Mouse (Mus musculus) layer of hippocampus, adult 8-10 months (tissue): ENCODE measurements around the gene Irgc1. TPM values are rescaled to one million over a fixed set of nuclear protein-coding genes. Genes with fewer than 3 reads are reported as not detected.

ENCODE experiments used
- DNase-seq, 2 experiments: peaks; one replicate each; pipeline ENCODE4 v3.0.0; 2022; ENCODE audit warnings: low spot score in 2 of 2
- total RNA-seq, 4 experiments: library from RNA; stranded (reverse); gene quantifications; 2 replicates each; pipeline ENCODE4 v1.2.4; 2022

Irgc1 gene
- total RNA-seq, 4 experiments from 2014 or later: not detected

DNA sequence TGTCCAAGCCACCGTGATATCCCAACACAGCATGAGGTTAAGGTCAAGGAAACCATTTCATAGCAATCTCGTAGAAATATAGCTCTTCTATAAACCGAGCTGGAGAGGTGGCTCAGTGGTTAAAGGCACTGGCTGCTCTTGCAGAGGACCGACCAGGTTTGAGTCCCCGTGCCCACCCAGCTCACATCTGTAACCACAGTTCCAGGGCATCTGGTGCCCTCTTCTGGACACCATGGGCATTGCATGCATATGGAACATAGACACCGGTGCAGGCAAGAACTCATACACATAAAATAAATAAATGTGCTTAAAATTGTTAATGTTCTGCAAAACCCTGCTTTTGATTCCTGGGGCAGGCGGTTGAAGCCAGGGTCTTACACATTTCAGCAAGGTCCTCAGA is 20.8 kb upstream of the Irgc1 start:
- DNase-seq: no peak

GRCm38 (mm10) chr7:24472442-24472841 is 20.3 kb upstream of the Irgc1 start:
- DNase-seq: no peak

GRCm38 (mm10) chr7:24470356-24470755 is 18.3 kb upstream of the Irgc1 start:
- no peak for DNase-seq

- DNase-seq: no peak
Measured at GRCm38 (mm10) chr7:24469126-24469525, 17.0 kb upstream of the Irgc1 start.

DNA sequence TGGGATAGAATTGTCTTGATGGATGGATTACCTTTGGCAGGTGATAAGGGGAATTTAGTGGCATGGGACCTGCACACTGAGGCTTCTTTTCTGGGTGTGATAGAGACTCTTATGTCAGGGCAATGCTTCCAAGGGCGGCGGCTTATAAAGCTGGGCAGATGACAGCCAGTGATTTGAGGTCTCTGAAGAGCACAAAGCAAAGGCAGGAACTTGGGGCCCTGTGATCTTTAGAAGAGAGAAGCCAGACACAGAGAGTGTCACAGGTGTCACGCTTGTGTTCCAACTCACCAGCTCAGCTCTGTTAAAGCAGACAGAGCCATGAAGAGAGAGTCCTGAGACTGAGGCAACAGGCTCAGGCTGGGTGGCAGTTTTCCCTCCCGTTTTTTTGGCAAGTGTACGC is 15.8 kb upstream of the Irgc1 start:
- no peak for DNase-seq

- DNase-seq: no peak
Measured at GRCm38 (mm10) chr7:24466835-24467234, 14.7 kb upstream of the Irgc1 start.

DNA sequence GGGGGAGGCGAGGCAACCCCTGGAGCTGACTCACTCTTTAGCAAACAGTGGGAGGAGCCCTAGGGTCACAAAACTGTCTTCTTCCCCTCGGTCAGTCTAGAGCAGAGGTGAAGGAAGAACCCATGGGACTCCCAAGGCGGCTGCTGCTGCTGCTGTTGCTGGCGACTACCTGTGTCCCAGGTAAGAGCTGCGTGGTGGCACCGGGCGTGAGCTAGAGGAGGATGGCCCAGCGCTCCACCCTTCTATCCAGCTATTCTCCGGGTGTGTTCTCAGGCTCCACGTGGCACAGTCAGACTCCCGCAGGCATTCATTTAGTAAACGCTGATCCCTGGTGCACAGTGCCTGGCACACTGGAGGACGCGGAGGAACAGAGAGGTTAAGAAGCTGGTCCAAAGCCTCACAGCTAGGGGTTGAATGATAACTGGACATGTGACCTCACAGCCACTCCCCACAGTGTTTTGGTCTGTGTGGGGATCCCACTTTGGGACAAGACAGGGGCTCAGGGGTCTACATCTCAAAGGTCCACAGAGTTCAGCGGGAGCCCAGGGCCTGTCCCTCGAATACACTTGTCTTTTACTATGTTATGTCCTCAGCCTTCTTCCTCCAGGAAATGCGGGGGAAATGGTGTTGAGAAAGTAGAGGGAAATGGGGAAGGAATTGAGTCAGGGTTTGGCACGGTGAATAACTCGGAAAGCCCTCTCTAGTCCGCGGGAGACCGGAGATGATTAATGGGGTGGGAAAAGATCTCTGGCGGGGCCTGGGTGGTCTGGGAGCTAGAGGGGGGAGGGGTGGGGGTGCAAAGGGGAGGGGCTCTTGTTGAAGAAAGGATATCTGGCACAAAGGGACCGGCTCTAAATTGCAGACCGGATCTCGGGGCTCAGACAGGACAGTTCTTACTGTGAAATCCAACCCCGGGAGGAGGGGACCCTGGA is 10.6 kb upstream of the Irgc1 start, which contains the start of gene Plaur:
Plaur (plus strand) TSS at position 97 of the 932 bp plus-strand sequence.
- DNase-seq: no peak

DNA sequence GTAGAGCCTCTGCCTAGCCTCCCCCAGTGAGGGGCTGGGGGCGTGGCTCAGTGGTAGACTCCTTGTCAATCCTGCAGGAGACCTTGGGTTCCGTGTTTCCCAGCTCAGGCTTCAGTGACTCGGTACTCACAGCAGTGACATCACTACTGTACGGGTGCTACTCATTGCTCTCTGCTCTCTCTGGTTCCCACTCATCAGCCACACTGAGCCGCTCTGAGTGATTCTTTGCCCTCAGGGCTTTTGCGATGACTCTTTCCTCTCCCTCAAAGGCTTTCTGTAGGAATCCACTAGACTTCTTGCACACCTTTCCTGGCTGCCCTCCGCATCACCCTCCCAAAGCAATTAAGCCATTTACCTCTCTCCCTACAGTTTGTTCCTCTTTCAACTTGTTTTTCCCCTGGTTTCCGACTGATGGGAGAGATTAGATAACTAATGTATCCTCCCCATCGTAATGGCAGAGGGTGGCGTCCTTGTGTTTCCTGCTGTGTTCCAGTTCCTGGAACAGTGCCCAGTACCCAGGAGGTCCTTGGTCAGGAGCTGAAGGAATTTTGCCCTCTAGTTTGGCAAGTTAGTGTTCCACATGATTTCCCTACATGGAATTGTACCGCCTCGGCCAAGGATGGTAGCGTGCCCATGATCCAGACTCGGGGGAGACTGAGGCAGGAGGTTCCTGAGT is 9.4 kb upstream of the Irgc1 start:
- DNase-seq: no peak

DNA sequence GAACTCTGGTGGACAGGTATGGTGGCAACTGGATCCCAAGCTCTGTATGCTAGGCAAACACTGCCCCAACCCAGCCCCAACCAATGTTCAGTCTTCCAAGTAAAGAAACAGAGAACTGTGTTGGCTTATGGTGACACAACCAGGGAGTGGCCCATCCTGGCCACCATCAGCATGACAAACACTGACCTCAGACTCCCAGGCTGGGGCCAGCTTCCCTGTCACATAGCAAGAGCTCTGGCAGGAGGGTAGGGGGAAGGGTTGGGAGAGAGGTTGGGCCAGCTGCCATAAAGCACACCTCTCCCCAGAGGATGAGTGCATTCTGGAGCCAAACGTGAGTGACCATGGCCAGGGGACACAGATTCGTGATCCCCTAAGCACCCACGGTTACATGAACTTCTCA is 7.7 kb upstream of the Irgc1 start:
- DNase-seq: no peak

GRCm38 (mm10) chr7:24459440-24459839 is 7.3 kb upstream of the Irgc1 start:
- no peak for DNase-seq

DNA sequence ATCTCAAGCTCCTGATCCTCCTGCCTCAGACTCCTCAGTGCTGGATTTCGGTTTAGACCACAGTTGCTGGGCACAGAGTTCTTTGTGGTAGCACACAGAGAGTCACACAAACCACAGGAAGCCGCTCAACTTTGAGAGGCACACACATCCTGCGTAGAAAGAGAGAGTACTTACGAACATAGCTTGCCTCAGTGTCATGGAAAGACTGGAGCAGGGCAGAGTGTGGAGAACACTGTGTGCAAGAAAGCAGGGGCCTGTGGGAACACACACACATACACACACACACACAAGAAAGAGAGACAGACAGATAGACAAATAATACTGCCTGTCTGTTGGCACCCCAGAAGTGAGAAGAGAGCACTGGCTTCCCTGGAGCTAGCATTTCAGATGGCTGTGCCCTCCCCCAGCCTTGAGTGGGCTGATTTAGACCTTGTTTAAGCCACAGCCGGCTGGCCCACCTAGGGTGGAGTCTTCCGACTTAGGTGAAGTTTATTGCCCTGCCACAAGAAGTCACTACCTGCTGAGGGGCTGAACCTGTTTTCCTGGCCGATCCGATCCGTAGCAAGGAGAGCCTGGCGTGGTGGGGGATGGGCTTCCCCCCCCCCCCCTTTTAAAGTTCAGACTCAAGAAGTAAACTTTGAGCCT is 5.8 kb upstream of the Irgc1 start:
- no peak for DNase-seq

DNA sequence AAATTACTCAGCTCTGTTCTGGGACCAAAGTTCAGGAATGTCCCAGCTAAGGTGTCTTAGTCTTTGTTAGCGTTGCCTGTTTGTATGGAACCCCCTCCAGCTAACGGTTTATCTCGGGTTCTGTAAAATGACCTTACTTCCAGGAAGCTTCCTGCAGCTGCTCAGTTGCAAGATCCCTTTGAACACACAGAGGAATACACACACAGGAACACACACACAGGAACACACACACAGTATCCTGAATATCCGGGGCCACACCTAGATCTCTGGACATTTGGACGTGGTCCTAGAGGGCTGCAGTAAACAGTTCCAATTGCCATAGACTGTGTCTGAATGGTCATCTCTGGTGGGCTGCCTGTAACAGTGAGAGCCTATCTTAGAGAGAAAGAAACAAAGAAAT is 3.6 kb upstream of the Irgc1 start:
- no peak for DNase-seq

GRCm38 (mm10) chr7:24454199-24454598 is 2.1 kb upstream of the Irgc1 start:
- no peak for DNase-seq

DNA sequence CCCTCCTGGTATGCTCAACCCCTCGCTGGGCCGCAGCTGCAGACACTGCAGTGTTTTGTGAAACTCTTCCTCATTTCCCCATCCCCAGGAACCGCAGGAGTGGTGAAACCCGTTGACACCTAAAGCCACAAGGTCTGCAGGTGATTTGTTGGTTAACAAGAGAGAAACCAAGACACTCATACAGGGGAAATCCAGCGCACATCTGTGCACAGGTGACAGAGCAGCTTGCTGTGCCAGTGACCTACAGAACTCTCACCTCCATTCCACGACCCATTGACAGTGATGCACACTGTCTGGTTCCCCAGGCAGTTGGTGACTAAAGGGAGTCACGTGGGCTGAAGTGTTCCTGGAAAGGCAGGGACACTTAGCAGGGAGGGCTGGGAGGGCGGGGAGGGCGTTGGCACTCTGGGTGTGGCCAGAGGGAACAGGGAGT is 1.5 kb downstream of the Irgc1 start:
- no peak for DNase-seq

- DNase-seq: no peak
Measured at GRCm38 (mm10) chr7:24448782-24449517, 3.1 kb downstream of the Irgc1 start.

DNA sequence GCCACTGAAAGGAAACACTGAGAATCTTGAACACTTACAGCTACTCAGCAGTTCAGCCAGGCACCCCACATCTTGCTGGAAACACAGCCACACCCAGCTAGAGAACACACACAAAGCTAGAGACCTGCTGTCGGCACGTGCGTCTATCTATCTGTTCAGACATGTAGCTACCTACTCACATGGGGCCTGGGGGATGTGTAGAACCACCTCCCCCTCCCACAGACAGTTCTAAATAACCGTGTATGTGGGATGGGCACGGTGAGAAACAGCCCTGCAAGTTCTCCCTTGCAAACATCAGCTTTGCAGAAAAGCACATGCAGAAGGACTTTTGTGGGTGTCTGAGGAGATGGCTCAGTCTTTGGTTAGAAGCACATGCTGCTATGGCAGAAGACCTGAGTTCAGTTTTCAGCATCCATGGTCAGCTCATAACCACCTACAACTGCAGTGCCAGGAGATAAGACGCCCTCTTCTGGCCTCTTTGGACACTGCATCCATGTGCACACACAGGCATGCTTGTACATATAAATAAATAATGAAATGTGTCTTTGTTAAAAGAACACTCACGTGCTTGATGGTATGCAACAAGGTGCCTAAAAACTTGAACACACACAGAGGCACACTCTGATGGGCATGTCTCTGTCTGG is 5.3 kb downstream of the Irgc1 start:
- no peak for DNase-seq

- DNase-seq: no peak
Measured at GRCm38 (mm10) chr7:24445266-24445926, 6.7 kb downstream of the Irgc1 start.

- DNase-seq: no peak
Measured at GRCm38 (mm10) chr7:24442313-24442712, 9.8 kb downstream of the Irgc1 start.

GRCm38 (mm10) chr7:24441785-24442184 is 10.3 kb downstream of the Irgc1 start:
- no peak for DNase-seq

DNA sequence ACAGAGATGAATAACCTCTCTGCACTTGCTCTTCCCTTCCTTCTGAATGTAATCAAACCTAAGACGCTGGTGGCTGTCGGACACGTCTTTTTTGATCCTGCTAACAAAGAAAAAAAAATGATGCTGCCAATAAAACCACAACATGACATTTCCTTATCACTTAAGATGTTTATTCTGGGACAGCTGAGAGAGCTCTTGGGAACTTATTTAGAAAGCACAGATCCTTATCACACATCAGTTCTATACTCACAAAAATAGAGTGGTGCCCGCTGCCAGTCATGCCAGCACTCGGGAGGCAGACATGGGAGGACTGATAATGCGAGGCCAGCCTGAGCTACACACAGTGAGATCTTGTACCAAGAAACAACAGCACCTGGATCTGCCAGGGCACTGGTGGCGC is 12.2 kb downstream of the Irgc1 start:
- no peak for DNase-seq
